Mouse (Mus musculus) spleen, adult 2 months (tissue): Measurements from ENCODE around the gene Hes5.

ENCODE experiments used
- CTCF ChIP-seq: fragments of 200-500 bp; IDR thresholded peaks from 2 replicates; pipeline ENCODE4 v1.5.1; 2011; ENCODE audit warnings: mild to moderate bottlenecking, inconsistent platforms; ENCODE audit not compliant: insufficient read depth, insufficient read length, insufficient replicate concordance; ENCODE audit errors: extremely low read depth
- POLR2A ChIP-seq: fragments of 200-500 bp; IDR thresholded peaks from 2 replicates; pipeline ENCODE4 v1.6.1; 2011; ENCODE audit warnings: low read depth, low read length, inconsistent platforms

DNA sequence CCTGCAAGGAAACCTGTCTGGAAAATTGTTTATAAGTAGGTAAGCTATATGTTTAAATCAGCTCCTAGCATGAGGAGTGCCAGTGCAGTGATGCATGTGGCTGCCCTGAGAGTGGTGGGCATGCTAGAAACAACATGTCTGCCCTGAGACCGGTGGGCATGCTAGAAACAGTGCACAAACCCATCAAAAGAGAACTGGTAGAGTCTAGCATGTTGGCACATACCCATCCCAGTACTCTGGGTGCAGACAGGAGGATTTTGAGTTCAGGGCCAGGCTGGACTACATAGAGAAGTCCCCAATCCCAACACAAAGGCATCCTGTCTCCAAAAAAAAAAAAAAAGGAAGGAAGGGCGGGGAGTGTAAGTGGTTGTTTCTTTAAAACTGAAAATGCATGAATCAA, 25.9 kb upstream of the Hes5 start:
- TF ChIP-seq CTCF (no peak), POLR2A (no peak)
